Comparison of ENCODE assay signal across 8 mouse cellular contexts in genomic region chr11:60175371-60176181, GRCm38 (mm10). TPM values are rescaled to one million over a fixed set of nuclear protein-coding genes. Genes with fewer than 3 reads are reported as not detected.
A peak's percentile ranks its signal among the peaks of the same experiment; 100 is the strongest.
DNase-seq lines count a peak whose midpoint lies in the region; ATAC-seq and TF ChIP-seq lines count a peak whose summit lies in the region.

No protein-coding gene starts in this region.

- TF ChIP-seq EP300 in stomach, postnatal 0 days (optimal IDR thresholded peaks at IDR 0.05): no peak

- H3K9me3 ChIP-seq in embryonic facial prominence, embryonic 15.5 days (replicated peaks): no peaks in the 10 kb centered on the region
- H3K9me3 ChIP-seq in heart, embryonic 13.5 days: no peaks in the 10 kb centered on the region
- no peaks in the 10 kb centered on the region for H3K9me3 ChIP-seq in kidney, embryonic 15.5 days (replicated peaks)
- no peaks in the 10 kb centered on the region for H3K9me3 ChIP-seq in midbrain, postnatal 0 days (ENCODE audit: low read length)
- H3K9me3 ChIP-seq in stomach, postnatal 0 days (ENCODE audit: control insufficient read depth, low read length): no peaks in the 10 kb centered on the region

- no peaks in the 10 kb centered on the region for H3K27me3 ChIP-seq in embryonic facial prominence, embryonic 15.5 days
- H3K27me3 ChIP-seq in heart, embryonic 13.5 days (replicated peaks): no peaks in the 10 kb centered on the region
- no peaks in the 10 kb centered on the region for H3K27me3 ChIP-seq in kidney, embryonic 15.5 days
- H3K27me3 ChIP-seq in midbrain, postnatal 0 days (ENCODE audit: insufficient read depth, low read length): no peaks in the 10 kb centered on the region
- H3K27me3 ChIP-seq in stomach, postnatal 0 days (ENCODE audit: control insufficient read depth, insufficient read depth, low read length): no peaks in the 10 kb centered on the region

- ATAC-seq in embryonic facial prominence, embryonic 15.5 days (ENCODE audit: insufficient number of reproducible peaks, low FRiP score, low TSS enrichment, low read depth): peak; percentile 56; the same call in 1 of the 2 replicates
- peak; percentile 62; the same call in 1 of the 2 replicates for ATAC-seq in heart, embryonic 13.5 days (ENCODE audit: extremely low read depth, insufficient number of reproducible peaks, low FRiP score, low TSS enrichment)
- peak; percentile 59 for ATAC-seq in kidney, embryonic 15.5 days (replicated peaks; ENCODE audit: low FRiP score)
- ATAC-seq in midbrain, postnatal 0 days (ENCODE audit: low FRiP score): peak; percentile 72
- peak; percentile 48 for ATAC-seq in stomach, postnatal 0 days (ENCODE audit: low FRiP score, low TSS enrichment)

- H3K9ac ChIP-seq in embryonic facial prominence, embryonic 15.5 days: peak overlapping the region; percentile 58
- H3K9ac ChIP-seq in heart, embryonic 13.5 days: peak overlapping the region; percentile 83
- H3K9ac ChIP-seq in kidney, embryonic 15.5 days: peak overlapping the region; percentile 67
- peak overlapping the region; percentile 91 for H3K9ac ChIP-seq in midbrain, postnatal 0 days (replicated peaks; ENCODE audit: low read length, poor library complexity, severe bottlenecking)
- peak overlapping the region; percentile 68 for H3K9ac ChIP-seq in stomach, postnatal 0 days (ENCODE audit: low read length)

- TF ChIP-seq CTCF in midbrain, postnatal 0 days (IDR thresholded peaks at IDR 0.05): no peak
- TF ChIP-seq CTCF in stomach, postnatal 0 days (IDR thresholded peaks at IDR 0.05; ENCODE audit: low read depth): peak; percentile 1; the same call in 1 of the 2 replicates

- H3K4me2 ChIP-seq in embryonic facial prominence, embryonic 15.5 days (replicated peaks): peak overlapping the region; percentile 100
- H3K4me2 ChIP-seq in heart, embryonic 13.5 days: peak overlapping the region; percentile 99
- peak overlapping the region; percentile 99 for H3K4me2 ChIP-seq in kidney, embryonic 15.5 days
- H3K4me2 ChIP-seq in midbrain, postnatal 0 days (ENCODE audit: low read depth, low read length, poor library complexity, severe bottlenecking): peak overlapping the region; percentile 94
- H3K4me2 ChIP-seq in stomach, postnatal 0 days (replicated peaks; ENCODE audit: low read depth): peak overlapping the region; percentile 100

- H3K4me1 ChIP-seq in embryonic facial prominence, embryonic 15.5 days: peaks cover 79% of the 10 kb centered on the region
- peaks cover 94% of the 10 kb centered on the region for H3K4me1 ChIP-seq in heart, embryonic 13.5 days
- H3K4me1 ChIP-seq in kidney, embryonic 15.5 days: peaks cover 87% of the 10 kb centered on the region
- peaks cover 23% of the 10 kb centered on the region; the same call in 1 of the 2 replicates for H3K4me1 ChIP-seq in midbrain, postnatal 0 days (ENCODE audit: insufficient read depth, low read length)
- peaks cover 21% of the 10 kb centered on the region for H3K4me1 ChIP-seq in stomach, postnatal 0 days (replicated peaks; ENCODE audit: control insufficient read depth, insufficient read depth)

- H3K36me3 ChIP-seq in embryonic facial prominence, embryonic 15.5 days: no peaks in the 10 kb centered on the region
- no peaks in the 10 kb centered on the region; the same call in 1 of the 2 replicates for H3K36me3 ChIP-seq in heart, embryonic 13.5 days
- peaks cover 8% of the 10 kb centered on the region; the same call in 1 of the 2 replicates for H3K36me3 ChIP-seq in kidney, embryonic 15.5 days
- H3K36me3 ChIP-seq in midbrain, postnatal 0 days (ENCODE audit: insufficient read depth, low read length): peaks cover 1% of the 10 kb centered on the region; the same call in 1 of the 2 replicates
- H3K36me3 ChIP-seq in stomach, postnatal 0 days (ENCODE audit: control insufficient read depth, insufficient read depth, low read length): peaks cover 2% of the 10 kb centered on the region; the same call in 1 of the 2 replicates

- 1% methylated on average over 66 of the region's 66 CpGs for WGBS in embryonic facial prominence, embryonic 15.5 days
- WGBS in heart, embryonic 13.5 days: under 1% methylated on average over 63 of the region's 66 CpGs
- under 1% methylated on average over 65 of the region's 66 CpGs for WGBS in kidney, embryonic 15.5 days
- WGBS in midbrain, postnatal 0 days: 0% methylated on average over 50 of the region's 66 CpGs
- under 1% methylated on average over 58 of the region's 66 CpGs for WGBS in stomach, postnatal 0 days

- DNase-seq in B cell, adult 2 months: peak; percentile 36 to 41
- peak; percentile 66 for DNase-seq in adrenal gland, postnatal 25 days
- peak; percentile 80 for DNase-seq in liver
- peak; percentile 72 for DNase-seq in midbrain, postnatal 0 days (ENCODE audit: low spot score)
- peak; percentile 71 for DNase-seq in stomach, postnatal 0 days (ENCODE audit: low spot score)

- peak overlapping the region; percentile 60 for H3K4me3 ChIP-seq in embryonic facial prominence, embryonic 15.5 days (replicated peaks)
- H3K4me3 ChIP-seq in heart, embryonic 13.5 days: peak overlapping the region; percentile 68
- H3K4me3 ChIP-seq in kidney, embryonic 15.5 days (replicated peaks): peak overlapping the region; percentile 66
- H3K4me3 ChIP-seq in midbrain, postnatal 0 days (ENCODE audit: low read depth, low read length): peak overlapping the region; percentile 63
- peak overlapping the region; percentile 67 for H3K4me3 ChIP-seq in stomach, postnatal 0 days (ENCODE audit: low read depth, low read length)

- H3K27ac ChIP-seq in embryonic facial prominence, embryonic 15.5 days (replicated peaks): peak overlapping the region; percentile 93
- peak overlapping the region; percentile 99 for H3K27ac ChIP-seq in heart, embryonic 13.5 days (replicated peaks)
- H3K27ac ChIP-seq in kidney, embryonic 15.5 days: peak overlapping the region; percentile 92
- H3K27ac ChIP-seq in midbrain, postnatal 0 days (ENCODE audit: low read depth, low read length): peak overlapping the region; percentile 99
- H3K27ac ChIP-seq in stomach, postnatal 0 days (replicated peaks): peak overlapping the region; percentile 81

RNA-seq across cellular contexts. Expression of gene Srebf1, which starts 46.8 kb away (rescaled TPM):
- total RNA-seq in adrenal gland, postnatal 25 days (2021): 125 and 160 TPM in 2 replicates
- 76.7 and 78.1 TPM in 2 replicates for polyA plus RNA-seq in embryonic facial prominence, embryonic 15.5 days (2015; fragmentation: Nextera tagmentation; extraction: Ambion mirVana)
- polyA plus RNA-seq in heart, embryonic 13.5 days (2015; fragmentation: Nextera tagmentation; extraction: Ambion mirVana): 34.4 and 41.8 TPM in 2 replicates
- polyA plus RNA-seq in kidney, embryonic 15.5 days (2015; fragmentation: Nextera tagmentation; extraction: Ambion mirVana): 56.3 and 60.0 TPM in 2 replicates
- 77.1 and 96.5 TPM in 2 replicates for total RNA-seq in midbrain, postnatal 0 days (2014; rRNA removed)
- 34.5 and 38.1 TPM in 2 replicates for polyA plus RNA-seq in midbrain, postnatal 0 days (2015; fragmentation: Nextera tagmentation; extraction: Ambion mirVana)
- polyA plus RNA-seq in stomach, postnatal 0 days (2015; fragmentation: Nextera tagmentation; extraction: Ambion mirVana): 44.7 and 47.9 TPM in 2 replicates

Comparison
In these comparisons a context has a peak if more than half of its experiments do, and no peak if none do; other contexts are left out.
1. Peak in every context shown above with its lines: DNase-seq, ATAC-seq, H3K4me3 ChIP-seq and H3K27ac ChIP-seq.